8 mouse cellular contexts compared by ENCODE assay signal in genomic region chr7:128417930-128418779, GRCm38 (mm10). TPM values are rescaled to one million over a fixed set of nuclear protein-coding genes. Genes with fewer than 3 reads are reported as not detected.
A peak's percentile ranks its signal among the peaks of the same experiment; 100 is the strongest.
DNase-seq lines count a peak whose midpoint lies in the region; ATAC-seq and TF ChIP-seq lines count a peak whose summit lies in the region.

Gene Rgs10 (minus strand): TSS chr7:128418758.

- H3K4me3 ChIP-seq in gastrocnemius, adult 2 months = peak within 1 kb of the TSS; percentile 90
- peak within 1 kb of the TSS; percentile 82 for H3K4me3 ChIP-seq in hindbrain, embryonic 16.5 days (ENCODE audit: low read length)
- H3K4me3 ChIP-seq in megakaryocyte, embryonic 14.5 days (replicated peaks) = peak within 1 kb of the TSS; percentile 98

- H3K27ac ChIP-seq in gastrocnemius, adult 2 months = peak within 1 kb of the TSS; percentile 66
- H3K27ac ChIP-seq in hindbrain, embryonic 16.5 days (ENCODE audit: low read depth, low read length) = peak within 1 kb of the TSS; percentile 46

- H3K36me3 ChIP-seq in hindbrain, embryonic 16.5 days (ENCODE audit: control insufficient read depth, insufficient read depth, low read length) = no peaks in the 10 kb centered on the region
- H3K36me3 ChIP-seq in megakaryocyte, embryonic 14.5 days (replicated peaks; ENCODE audit: low read length) = peaks cover 29% of the 10 kb centered on the region

- intact Hi-C loops in gastrocnemius, adult 2 months (cut with DNase I) = loop anchor here (5.0 kb wide), 1 partner anchor 51 kb away; no protein-coding TSS in a partner anchor
- intact Hi-C loops in left cerebral cortex, postnatal 10 days (cut with DNase I) = no loop called here

- in situ Hi-C loops in Patski (cut with MboI; ENCODE audit: low pct_unique_long_range_greater_than_20kb) = no loop called here

- ATAC-seq in Patski = peak; percentile 81
- peak; percentile 87 for ATAC-seq in hindbrain, embryonic 16.5 days

- peaks cover 9% of the 10 kb centered on the region for H3K4me1 ChIP-seq in hindbrain, embryonic 16.5 days (ENCODE audit: control insufficient read depth, insufficient read depth, low read depth, low read length)
- peaks cover 79% of the 10 kb centered on the region for H3K4me1 ChIP-seq in megakaryocyte, embryonic 14.5 days

- no peaks in the 10 kb centered on the region for H3K27me3 ChIP-seq in Patski
- H3K27me3 ChIP-seq in hindbrain, embryonic 16.5 days (replicated peaks; ENCODE audit: control insufficient read depth, insufficient read depth, low read length) = peaks cover 10% of the 10 kb centered on the region
- H3K27me3 ChIP-seq in megakaryocyte, embryonic 14.5 days (replicated peaks) = peaks cover 3% of the 10 kb centered on the region

- under 1% methylated on average over 77 of the region's 102 CpGs for WGBS in hindbrain, embryonic 16.5 days

- no peak for DNase-seq in Patski (ENCODE audit: low read depth, low spot score)
- peak; percentile 40 to 47 for DNase-seq in cerebellum, postnatal 36 days
- DNase-seq in gastrocnemius, adult 2 months = peak; percentile 79
- peak in 1 of 2 experiments; percentile 75 for DNase-seq in left cerebral cortex, postnatal 10 days (ENCODE audit: extremely low spot score in 1 of 2, low spot score in 2 of 2)
- DNase-seq in right cerebral cortex, postnatal 10 days (ENCODE audit: low spot score in 2 of 2) = peak; percentile 54 to 59
- peak; percentile 57 for DNase-seq in yolk sac, embryonic 10.5 days (ENCODE audit: low spot score)

- POLR2A ChIA-PET in Patski (lab: Charles Lee) = interaction anchor here (1.6 kb wide), 1 partner anchor 18 kb away, joined by 5 read pairs; no protein-coding TSS in a partner anchor

- peak within 1 kb of the TSS; percentile 78 for H3K9ac ChIP-seq in hindbrain, embryonic 16.5 days (ENCODE audit: low read depth, low read length)

- peak within 1 kb of the TSS; percentile 97 for H3K4me2 ChIP-seq in hindbrain, embryonic 16.5 days (ENCODE audit: low read length)

- CTCF ChIA-PET in Patski (lab: Charles Lee) = interaction anchor here (1.8 kb wide), 1 partner anchor 14 kb away, joined by 6 read pairs; no protein-coding TSS in a partner anchor

- no peaks in the 10 kb centered on the region for H3K9me3 ChIP-seq in hindbrain, embryonic 16.5 days (ENCODE audit: control insufficient read depth, low read length)
- H3K9me3 ChIP-seq in megakaryocyte, embryonic 14.5 days = no peaks in the 10 kb centered on the region

- no peak for TF ChIP-seq CTCF in Patski (IDR thresholded peaks at IDR 0.05)
- no peak for TF ChIP-seq CTCF in gastrocnemius, adult 2 months (IDR thresholded peaks at IDR 0.05)

RNA-seq across cellular contexts. Expression of gene Rgs10, which starts in this region (rescaled TPM):
- polyA plus RNA-seq in Patski (2021) = 111 TPM
- 1 to 10 TPM; 2.0 to 4.8 TPM for total RNA-seq in gastrocnemius, adult 2 months (2021)
- 69.3 and 82.4 TPM in 2 replicates for polyA plus RNA-seq in hindbrain, embryonic 16.5 days (2015; fragmentation: Nextera tagmentation; extraction: Ambion mirVana)
- total RNA-seq in left cerebral cortex, postnatal 10 days (2021) = 10 to 100 TPM; 46.4 to 50.8 TPM
- polyA plus RNA-seq in megakaryocyte, embryonic 14.5 days (2012; ENCODE audit: insufficient read depth, low replicate concordance) = 650 and 1,157 TPM in 2 replicates

Comparison
In these comparisons a context has a peak if more than half of its experiments do, and no peak if none do; other contexts are left out.
1. RNA of gene Rgs10 (total RNA-seq): 46.4 to 50.8 TPM in left cerebral cortex, postnatal 10 days; 2.0 to 4.8 TPM in gastrocnemius, adult 2 months; every median in the first group is over 4 times any median in the second.
2. Peak in every context shown above with its lines, with median percentiles within 50 percentile points of each other: H3K4me3 ChIP-seq.